Mouse (Mus musculus) forebrain, postnatal 0 days (tissue): ENCODE results near the gene Wdr45b. TPM values are rescaled to one million over a fixed set of nuclear protein-coding genes. Genes with fewer than 3 reads are reported as not detected.
"Not testable (repeated sequence)": the region's sequence is repeated elsewhere in the genome, so short reads cannot be mapped to it uniquely, and the experiment has no call there.

Experiments used
- ATAC-seq: fragments of 200-750 bp; cut with Nextera tagmentation; 2 replicates; pipeline ENCODE4 v1.8.0; 2017; ENCODE audit warnings: mild to moderate bottlenecking, moderate library complexity
- DNase-seq: peaks from one replicate; pipeline ENCODE4 v3.0.0-alpha.2; 2015
- H3K27ac ChIP-seq: fragments of 300-500 bp; sonication (generic); 2 replicates; pipeline ENCODE4 v1.5.1; 2014; ENCODE audit warnings: low read depth, mild to moderate bottlenecking, antibody characterized with exemption, low read length, moderate library complexity, mixed read lengths
- H3K27me3 ChIP-seq: fragments of 300-500 bp; sonication (generic); 2 replicates; pipeline ENCODE4 v1.6.1; 2014; ENCODE audit warnings: mild to moderate bottlenecking, low read length, mixed read lengths; ENCODE audit not compliant: insufficient read depth
- H3K36me3 ChIP-seq: fragments of 300-500 bp; sonication (generic); 2 replicates; pipeline ENCODE4 v1.6.1; 2014; ENCODE audit warnings: mild to moderate bottlenecking, moderate library complexity; ENCODE audit not compliant: insufficient read depth
- H3K4me1 ChIP-seq: fragments of 300-500 bp; sonication (generic); 2 replicates; pipeline ENCODE4 v1.6.1; 2014; ENCODE audit warnings: antibody characterized with exemption; ENCODE audit not compliant: insufficient read depth
- H3K4me2 ChIP-seq: fragments of 300-500 bp; sonication (generic); 2 replicates; pipeline ENCODE4 v1.6.1; 2014; ENCODE audit warnings: low read depth, mild to moderate bottlenecking, moderate library complexity
- H3K4me3 ChIP-seq: fragments of 300-500 bp; sonication (generic); 2 replicates; pipeline ENCODE4 v1.5.1; 2014; ENCODE audit warnings: low read depth, low read length, mixed read lengths
- H3K9ac ChIP-seq: fragments of 300-500 bp; sonication (generic); 2 replicates; pipeline ENCODE4 v1.6.1; 2014; ENCODE audit warnings: mild to moderate bottlenecking
- H3K9me3 ChIP-seq: fragments of 300-500 bp; sonication (generic); 2 replicates; pipeline ENCODE4 v1.6.1; 2016; ENCODE audit warnings: low read length
- CTCF ChIP-seq: sonication (generic); IDR thresholded peaks from 2 replicates; pipeline ENCODE4 v1.5.1; 2016; ENCODE audit warnings: antibody characterized with exemption, control low read depth, low read depth
- WGBS: fragments of 180-500 bp; shearing (Covaris S2); extraction: QIAGEN DNeasy Blood & Tissue Kit; methylation state at CpG from one replicate; pipeline ENCODE4 v1.1.7; 2014; 5-methylcytosine and 5-hydroxymethylcytosine counted together
- polyA plus RNA-seq: library from polyadenylated mRNA; unstranded; fragments of >200 nt; fragmentation: Nextera tagmentation; extraction: Ambion mirVana; gene quantifications from 2 replicates; pipeline ENCODE4 v1.2.1, GENCODE M21; 2015
- total RNA-seq: library from RNA; depleted of rRNA; stranded (reverse); fragments of >200 nt; gene quantifications from 2 replicates; pipeline ENCODE4 v1.2.3, GENCODE M21; 2014

Wdr45b gene
- total and polyA plus RNA-seq, 2 experiments from 2014 or later, result 71.6 to 92.6 TPM

- Histone ChIP-seq H3K36me3 (no peaks in the 10 kb centered on the region), H3K4me3 (no peak overlapping the region), H3K27ac (no peak overlapping the region), H3K4me2 (no peak overlapping the region), H3K4me1 (peaks cover 5% of the 10 kb centered on the region; the same call in 1 of the 2 replicates), H3K9me3 (no peaks in the 10 kb centered on the region), H3K9ac (no peak overlapping the region), H3K27me3 (no peaks in the 10 kb centered on the region)
- ATAC-seq (no peak), DNase-seq (no peak)
- 96% methylated on average over 2 of the region's 2 CpGs for WGBS
- no peak for TF ChIP-seq CTCF
Observed at GRCm38 (mm10) chr11:121348166-121348565, 6.1 kb downstream of the Wdr45b start.

GRCm38 (mm10) chr11:121347036-121347435 is 7.2 kb downstream of the Wdr45b start:
- TF ChIP-seq CTCF, result no peak
- ATAC-seq, result no peak

GRCm38 (mm10) chr11:121342423-121342822 is 11.8 kb downstream of the Wdr45b start:
- H3K4me3 ChIP-seq, H3K9ac ChIP-seq, H3K9me3 ChIP-seq, H3K27ac ChIP-seq, ATAC-seq, H3K4me1 ChIP-seq, H3K27me3 ChIP-seq, H3K36me3 ChIP-seq, DNase-seq, H3K4me2 ChIP-seq: not testable (repeated sequence)
- WGBS, result no CpG with 5 or more reads among the region's 1 CpGs

More at GRCm38 (mm10) chr11:121347036-121347435, 7.2 kb downstream of the Wdr45b start:
- H3K36me3 ChIP-seq, result no peaks in the 10 kb centered on the region
- H3K4me2 ChIP-seq, result no peak overlapping the region
- H3K4me1 ChIP-seq, result no peaks in the 10 kb centered on the region
- no peaks in the 10 kb centered on the region for H3K9me3 ChIP-seq
- H3K27me3 ChIP-seq, result no peaks in the 10 kb centered on the region
- 84% methylated on average over 2 of the region's 2 CpGs for WGBS
- DNase-seq, result no peak
- H3K9ac ChIP-seq, result no peak overlapping the region
- H3K4me3 ChIP-seq, result no peak overlapping the region
- no peak overlapping the region for H3K27ac ChIP-seq

- Histone ChIP-seq H3K4me1 (no peaks in the 10 kb centered on the region), H3K4me3 (no peak overlapping the region), H3K9ac (no peak overlapping the region), H3K27me3 (no peaks in the 10 kb centered on the region), H3K36me3 (peaks cover 24% of the 10 kb centered on the region), H3K9me3 (no peaks in the 10 kb centered on the region), H3K4me2 (no peak overlapping the region), H3K27ac (no peak overlapping the region)
- no peak for DNase-seq
- 93% methylated on average over 1 of the region's 1 CpGs for WGBS
- TF ChIP-seq CTCF, result no peak
- no peak for ATAC-seq
Observed at GRCm38 (mm10) chr11:121340287-121340686, 14.0 kb downstream of the Wdr45b start.

- ATAC-seq, result no peak
- no peak overlapping the region for H3K27ac ChIP-seq
- H3K36me3 ChIP-seq, result peaks cover 31% of the 10 kb centered on the region
- TF ChIP-seq CTCF, result no peak
- H3K4me1 ChIP-seq, result no peaks in the 10 kb centered on the region
- H3K27me3 ChIP-seq, result no peaks in the 10 kb centered on the region
- WGBS, result 87% methylated on average over 1 of the region's 1 CpGs
- H3K9ac ChIP-seq, result no peak overlapping the region
- H3K9me3 ChIP-seq, result no peaks in the 10 kb centered on the region
- no peak for DNase-seq
- H3K4me2 ChIP-seq, result no peak overlapping the region
- no peak overlapping the region for H3K4me3 ChIP-seq
Observed at GRCm38 (mm10) chr11:121339647-121340046, 14.6 kb downstream of the Wdr45b start.

- H3K27me3 ChIP-seq, result no peaks in the 10 kb centered on the region
- DNase-seq, result no peak
- H3K27ac ChIP-seq, result no peak overlapping the region
- H3K36me3 ChIP-seq, result peaks cover 71% of the 10 kb centered on the region
- WGBS, result 85% methylated on average over 3 of the region's 3 CpGs
- no peaks in the 10 kb centered on the region for H3K4me1 ChIP-seq
- H3K9ac ChIP-seq, result no peak overlapping the region
- no peaks in the 10 kb centered on the region for H3K9me3 ChIP-seq
- H3K4me3 ChIP-seq, result no peak overlapping the region
- no peak for ATAC-seq
- no peak overlapping the region for H3K4me2 ChIP-seq
- no peak for TF ChIP-seq CTCF
Observed at GRCm38 (mm10) chr11:121331641-121332040, 22.6 kb downstream of the Wdr45b start.

GRCm38 (mm10) chr11:121328619-121329018 is 25.6 kb downstream of the Wdr45b start:
- H3K36me3 ChIP-seq, result peaks cover 51% of the 10 kb centered on the region
- no peaks in the 10 kb centered on the region for H3K9me3 ChIP-seq
- H3K27me3 ChIP-seq, result no peaks in the 10 kb centered on the region
- no peak for TF ChIP-seq CTCF
- no peaks in the 10 kb centered on the region for H3K4me1 ChIP-seq
- H3K27ac ChIP-seq, result no peak overlapping the region
- H3K4me2 ChIP-seq, result no peak overlapping the region
- DNase-seq, result no peak
- no peak overlapping the region for H3K4me3 ChIP-seq
- no peak for ATAC-seq
- H3K9ac ChIP-seq, result no peak overlapping the region

- Histone ChIP-seq H3K9ac (no peak overlapping the region), H3K27ac (no peak overlapping the region), H3K36me3 (peaks cover 50% of the 10 kb centered on the region), H3K9me3 (no peaks in the 10 kb centered on the region), H3K27me3 (no peaks in the 10 kb centered on the region), H3K4me3 (no peak overlapping the region), H3K4me1 (no peaks in the 10 kb centered on the region), H3K4me2 (no peak overlapping the region)
- DNase-seq, result no peak
- 97% methylated on average over 9 of the region's 9 CpGs for WGBS
- ATAC-seq, result no peak
- TF ChIP-seq CTCF, result no peak
Observed at GRCm38 (mm10) chr11:121328206-121328605, 26.0 kb downstream of the Wdr45b start.
